Mouse (Mus musculus): ENCODE data around the gene Olfr191. TPM values are rescaled to one million over a fixed set of nuclear protein-coding genes. Genes with fewer than 3 reads are reported as not detected.

The Olfr191 gene
- total RNA-seq (2023): not detected

DNA sequence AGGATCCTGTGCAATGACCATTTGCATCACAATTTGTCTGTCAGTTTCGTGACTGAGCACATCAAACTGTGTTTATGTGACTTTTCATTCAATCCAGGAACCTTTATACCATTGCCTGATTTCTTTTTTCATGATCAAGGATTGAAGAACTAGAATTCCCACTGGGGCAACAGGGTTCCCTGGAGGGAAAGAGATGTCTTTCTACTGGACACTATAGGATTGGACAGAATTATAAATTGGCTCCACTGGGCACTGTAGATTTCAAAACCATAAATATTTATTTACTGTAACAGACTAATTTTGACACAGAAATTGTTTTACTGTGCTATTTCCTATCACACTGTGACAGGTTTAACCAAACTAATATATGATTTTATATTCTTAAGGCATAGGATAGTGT, at the start of gene Olfr191:
Olfr191 (minus strand) TSS at position 101 of the 400 bp plus-strand sequence.

DNA sequence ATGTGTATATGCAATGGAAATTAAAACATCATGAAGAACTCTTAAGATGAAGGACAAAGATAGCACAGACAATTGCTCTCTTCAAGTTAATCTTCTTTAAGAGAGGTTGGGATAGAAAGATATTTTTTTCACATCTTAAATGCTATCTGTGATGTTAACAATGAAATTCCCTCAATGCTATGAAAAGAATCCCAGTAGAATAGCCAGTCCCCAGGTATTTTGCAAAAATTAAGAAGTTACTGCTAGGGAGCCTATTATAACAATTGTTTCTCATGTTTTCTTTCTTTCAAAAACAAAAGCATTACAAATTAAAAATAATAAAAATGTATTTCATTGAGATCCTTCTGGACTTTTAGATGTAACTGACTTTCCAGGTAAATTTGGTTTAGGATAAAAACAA, 31.3 kb upstream of the Olfr191 start, which contains the start of gene Olfr194:
Olfr194 (minus strand) TSS at position 101 of the 400 bp plus-strand sequence.

DNA sequence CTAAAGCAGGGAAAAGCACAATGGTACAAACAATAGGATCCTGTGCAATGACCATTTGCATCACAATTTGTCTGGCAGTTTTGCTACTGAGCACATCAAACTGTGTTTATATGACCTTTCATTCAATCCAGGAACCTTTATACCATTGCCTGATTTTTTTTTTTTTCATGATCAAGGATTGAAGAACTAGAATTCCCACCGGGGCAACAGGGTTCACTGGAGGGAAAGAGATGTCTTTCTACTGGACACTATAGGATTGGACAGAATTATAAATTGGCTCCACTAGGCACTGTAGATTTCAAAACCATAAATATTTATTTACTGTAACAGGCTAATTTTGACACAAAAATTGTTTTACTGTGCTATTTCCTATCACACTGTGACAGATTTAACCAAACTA, 22.2 kb upstream of the Olfr191 start, which contains the start of gene Olfr193:
Olfr193 (minus strand) TSS at position 101 of the 400 bp plus-strand sequence.

DNA sequence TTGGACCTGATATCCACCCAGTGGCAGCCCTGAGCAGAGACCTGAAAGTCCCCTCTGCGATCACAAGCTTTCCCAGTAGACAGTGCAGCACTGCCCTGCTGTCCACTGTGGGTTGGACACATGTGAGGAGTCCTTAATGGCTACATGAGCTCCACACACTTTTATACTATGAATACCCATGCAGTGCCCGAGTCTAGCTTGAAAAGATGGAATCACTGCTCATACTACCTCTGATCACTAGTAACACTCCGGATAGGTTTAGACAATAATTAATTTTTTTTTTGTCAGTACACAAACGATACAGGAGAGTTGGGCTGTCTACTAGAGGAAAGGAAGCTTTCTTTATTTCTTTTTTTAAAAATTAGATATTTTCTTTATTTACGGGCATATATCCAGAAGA, 11.7 kb downstream of the Olfr191 start, which contains the start of gene Olfr190:
Olfr190 (minus strand) TSS at position 101 of the 400 bp plus-strand sequence.

DNA sequence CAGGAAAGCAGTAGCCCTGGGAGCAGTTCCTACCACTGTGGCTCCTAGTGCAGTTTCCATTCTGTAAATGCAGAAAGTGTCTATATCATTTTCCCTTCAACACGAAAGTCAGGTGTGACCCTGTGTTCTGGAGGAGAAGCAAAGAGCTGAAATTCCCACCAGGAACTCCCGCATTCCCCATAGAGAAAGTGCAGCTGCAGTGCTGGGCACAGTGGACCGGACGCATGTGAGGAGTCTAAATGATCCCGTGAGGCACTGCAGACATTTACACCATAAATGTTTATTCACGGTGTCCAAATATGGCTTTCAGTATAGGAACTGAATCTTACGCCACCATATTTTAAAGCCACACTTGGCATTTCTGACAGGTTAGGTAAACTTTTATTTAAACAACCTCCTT, 49.9 kb downstream of the Olfr191 start, which contains the start of gene Olfr187:
Olfr187 (minus strand) TSS at position 58 of the 400 bp plus-strand sequence.

Other genes with a start within 250 kb of the Olfr191 start
- not detected for gene Olfr177, start 215.1 kb downstream of the Olfr191 start, total RNA-seq (2023)
- not detected for gene Olfr178, start 197.8 kb downstream of the Olfr191 start, total RNA-seq (2023)
- not detected for gene Olfr181, start 161.1 kb downstream of the Olfr191 start, total RNA-seq (2023)
- gene Olfr180, start 160.4 kb downstream of the Olfr191 start, total RNA-seq (2023): not detected
- gene Olfr183, start 94.5 kb downstream of the Olfr191 start, total RNA-seq (2023): not detected
- not detected for gene Olfr186, start 59.5 kb downstream of the Olfr191 start, total RNA-seq (2023)
- gene Olfr187, start 50.1 kb downstream of the Olfr191 start, total RNA-seq (2023): not detected
- not detected for gene Olfr190, start 11.8 kb downstream of the Olfr191 start, total RNA-seq (2023)
- gene Olfr193, start 22.1 kb upstream of the Olfr191 start, total RNA-seq (2023): not detected
- not detected for gene Olfr194, start 31.2 kb upstream of the Olfr191 start, total RNA-seq (2023)
- gene Olfr195, start 57.2 kb upstream of the Olfr191 start, total RNA-seq (2023): not detected
- not detected for gene Olfr196, start 80.6 kb upstream of the Olfr191 start, total RNA-seq (2023)
- gene Olfr198, start 113.7 kb upstream of the Olfr191 start, total RNA-seq (2023): not detected
- gene Olfr199, start 129.9 kb upstream of the Olfr191 start, total RNA-seq (2023): not detected
- not detected for gene Olfr201, start 182.8 kb upstream of the Olfr191 start, total RNA-seq (2023)
- gene Olfr202, start 197.0 kb upstream of the Olfr191 start, total RNA-seq (2023): not detected
- gene Olfr203, start 209.1 kb upstream of the Olfr191 start, total RNA-seq (2023): not detected
- gene Olfr204, start 228.4 kb upstream of the Olfr191 start, total RNA-seq (2023): not detected
- not detected for gene Olfr205, start 241.3 kb upstream of the Olfr191 start, total RNA-seq (2023)

Measured in neutrophil, adult 59 days (primary cell).